Mouse (Mus musculus) limb, embryonic 14.5 days (tissue): Measurements from ENCODE around the gene Pram1. TPM values are rescaled to one million over a fixed set of nuclear protein-coding genes. Genes with fewer than 3 reads are reported as not detected.
A peak's percentile ranks its signal among the peaks of the same experiment; 100 is the strongest.

Experiments
- ATAC-seq: fragments of 200-750 bp; cut with Nextera tagmentation; 2 replicates; pipeline ENCODE4 v1.8.0; 2017; ENCODE audit warnings: low read depth, moderate number of reproducible peaks, moderate TSS enrichment; ENCODE audit not compliant: low FRiP score
- DNase-seq: peaks from one replicate; pipeline ENCODE4 v3.0.0-alpha.2; 2015; ENCODE audit warnings: low spot score
- H3K27ac ChIP-seq: fragments of 300-500 bp; sonication (generic); replicated peaks from 2 replicates; pipeline ENCODE4 v1.5.1; 2014; ENCODE audit warnings: low read depth, mild to moderate bottlenecking, low read length, moderate library complexity, mixed read lengths
- H3K27me3 ChIP-seq: fragments of 300-500 bp; sonication (generic); 2 replicates; pipeline ENCODE4 v1.6.1; 2014; ENCODE audit warnings: low read length, mixed read lengths; ENCODE audit not compliant: control insufficient read depth, insufficient read depth
- H3K36me3 ChIP-seq: fragments of 300-500 bp; sonication (generic); 2 replicates; pipeline ENCODE4 v1.6.1; 2014; ENCODE audit warnings: mild to moderate bottlenecking, low read length, moderate library complexity, mixed read lengths; ENCODE audit not compliant: control insufficient read depth, insufficient read depth
- H3K4me1 ChIP-seq: fragments of 300-500 bp; sonication (generic); 2 replicates; pipeline ENCODE4 v1.6.1; 2014; ENCODE audit warnings: antibody characterized with exemption, low read length, mixed read lengths; ENCODE audit not compliant: control insufficient read depth, insufficient read depth
- H3K4me2 ChIP-seq: fragments of 300-500 bp; sonication (generic); replicated peaks from 2 replicates; pipeline ENCODE4 v1.6.1; 2014; ENCODE audit warnings: low read depth, mild to moderate bottlenecking, low read length, moderate library complexity; ENCODE audit not compliant: severe bottlenecking
- H3K4me3 ChIP-seq: fragments of 300-500 bp; sonication (generic); replicated peaks from 2 replicates; pipeline ENCODE4 v1.5.1; 2014; ENCODE audit warnings: low read length
- H3K9ac ChIP-seq: fragments of 300-500 bp; sonication (generic); 2 replicates; pipeline ENCODE4 v1.6.1; 2014; ENCODE audit warnings: mild to moderate bottlenecking, low read depth, low read length, moderate library complexity; ENCODE audit not compliant: severe bottlenecking
- H3K9me3 ChIP-seq: fragments of 300-500 bp; sonication (generic); 2 replicates; pipeline ENCODE4 v1.6.1; 2016; ENCODE audit warnings: low read length; ENCODE audit not compliant: control insufficient read depth
- POLR2A ChIP-seq: fragments of 200-500 bp; IDR thresholded peaks from 2 replicates; pipeline ENCODE4 v1.8.0; 2012; ENCODE audit warnings: inconsistent platforms, mild to moderate bottlenecking, moderate library complexity, borderline replicate concordance; ENCODE audit not compliant: insufficient read depth, insufficient read length; ENCODE audit errors: extremely low read depth
- WGBS: fragments of 180-500 bp; shearing (Covaris S2); extraction: QIAGEN DNeasy Blood & Tissue Kit; methylation state at CpG from one replicate; pipeline ENCODE4 v1.1.7; 2014; 5-methylcytosine and 5-hydroxymethylcytosine counted together
- polyA plus RNA-seq, 2 experiments: library from polyadenylated mRNA; depleted of rRNA in 1 of 2; stranded (reverse) in 1 of 2; unstranded in 1 of 2; fragments of >200 nt; fragmentation: Nextera tagmentation in 1 of 2; extraction: Ambion mirVana in 1 of 2; gene quantifications; 2 replicates each; pipeline versions ENCODE4 v1.2.1 to v1.2.3; 2012 to 2014

Gene Pram1
- polyA plus RNA-seq, 2 experiments: 0.69 to 1.8 TPM

DNA sequence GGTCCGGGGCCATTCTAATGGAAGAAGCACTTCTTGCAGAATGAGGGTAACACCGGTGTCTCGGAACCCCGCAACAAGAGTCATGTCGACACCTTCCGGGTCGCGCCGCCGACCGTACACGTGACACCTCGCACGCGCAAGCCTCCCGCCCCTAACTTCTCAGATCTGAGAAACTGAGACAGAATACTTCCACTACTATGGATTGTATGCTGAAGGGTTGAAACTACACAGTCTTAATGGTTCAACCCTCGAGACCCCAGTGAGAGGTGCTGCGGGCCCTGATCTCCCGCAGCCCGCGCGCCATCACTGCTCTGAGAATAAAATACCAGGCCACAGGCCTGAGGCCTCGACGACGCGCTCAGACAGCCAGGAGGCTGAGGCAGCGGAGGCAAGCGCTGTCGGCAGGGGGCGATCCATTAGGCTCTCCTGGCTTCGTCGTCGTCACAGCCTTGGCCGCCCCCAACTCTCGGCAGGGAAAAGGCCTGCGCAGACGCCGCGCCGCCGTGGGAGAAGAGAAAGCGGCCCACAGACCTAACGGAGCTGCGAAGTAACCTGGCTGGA lies 46.9 kb downstream of the Pram1 start:
- under 1% methylated on average over 32 of the region's 44 CpGs for WGBS
- Histone ChIP-seq H3K27ac (peak overlapping the region; percentile 97), H3K4me3 (peak overlapping the region; percentile 92)

GRCm38 (mm10) chr17:33685249-33685653 lies 47.4 kb downstream of the Pram1 start:
- Histone ChIP-seq H3K4me1 (peaks cover 29% of the 10 kb centered on the region), H3K9me3 (no peaks in the 10 kb centered on the region), H3K4me3 (peak overlapping the region; percentile 92), H3K9ac (peak overlapping the region; percentile 99), H3K4me2 (peak overlapping the region; percentile 86), H3K27me3 (no peaks in the 10 kb centered on the region), H3K27ac (peak overlapping the region; percentile 97), H3K36me3 (0 out of 2 replicates have a peak, but pooled peaks cover 8% of the 10 kb centered on the region)
- peak; percentile 99 for ATAC-seq
- TF ChIP-seq POLR2A: peak; percentile 97
- DNase-seq: peak; percentile 96
- WGBS: under 1% methylated on average over 42 of the region's 42 CpGs

More for the DNA sequence above, 46.9 kb downstream of the Pram1 start:
- ATAC-seq: peak; percentile 79
- Histone ChIP-seq H3K4me2 (peak overlapping the region; percentile 86), H3K9me3 (no peaks in the 10 kb centered on the region), H3K36me3 (0 out of 2 replicates have a peak, but pooled peaks cover 8% of the 10 kb centered on the region), H3K27me3 (no peaks in the 10 kb centered on the region), H3K4me1 (peaks cover 29% of the 10 kb centered on the region), H3K9ac (peak overlapping the region; percentile 99)
- peak; percentile 68 for DNase-seq
- TF ChIP-seq POLR2A: no peak

DNA sequence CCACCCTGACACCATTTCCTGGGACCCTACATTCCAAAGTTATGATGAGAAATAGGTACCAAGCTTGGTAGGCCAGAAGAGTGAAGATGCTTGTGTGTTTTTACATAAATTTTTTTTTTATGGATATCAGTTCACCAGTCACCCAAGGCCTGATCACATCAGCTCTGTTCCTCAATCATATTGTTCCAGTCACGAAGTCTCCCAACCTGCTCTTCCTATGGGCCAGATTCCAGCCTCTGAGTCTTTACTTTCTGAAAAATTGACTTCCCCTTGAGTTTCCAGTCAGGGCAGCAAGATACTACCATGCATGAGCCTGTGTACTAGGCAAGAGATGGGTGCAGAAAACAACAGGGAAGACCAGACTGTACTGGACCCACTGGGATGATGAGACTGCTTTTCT lies 48.9 kb downstream of the Pram1 start, which contains the start of gene Hnrnpm:
Gene Hnrnpm (minus strand): TSS at position 101 of the 400 bp plus-strand sequence.
- Histone ChIP-seq H3K9ac (peak within 1 kb of the TSS; percentile 99; the same call in 1 of the 2 replicates), H3K27ac (no peak within 1 kb of the TSS)
- 94% methylated on average over 1 of the region's 1 CpGs for WGBS

More for the DNA sequence above, 48.9 kb downstream of the Pram1 start, which contains the start of gene Hnrnpm:
- TF ChIP-seq POLR2A: no peak
- Histone ChIP-seq H3K4me1 (peaks cover 22% of the 10 kb centered on the region), H3K4me3 (peak within 1 kb of the TSS; percentile 92), H3K9me3 (no peaks in the 10 kb centered on the region), H3K27me3 (no peaks in the 10 kb centered on the region), H3K36me3 (peaks cover 16% of the 10 kb centered on the region; the same call in 1 of the 2 replicates), H3K4me2 (peak within 1 kb of the TSS; percentile 86)
- no peak for ATAC-seq
- DNase-seq: no peak

Other genes with a start within 250 kb of the Pram1 start
- gene Zfp101, start 243.4 kb upstream of the Pram1 start, polyA plus RNA-seq (2012; rRNA removed): 31.5 and 40.2 TPM in 2 replicates
- 19.1 and 20.1 TPM in 2 replicates for gene Zfp101, start 243.4 kb upstream of the Pram1 start, polyA plus RNA-seq (2014; fragmentation: Nextera tagmentation; extraction: Ambion mirVana)
- gene Actl9, start 205.2 kb upstream of the Pram1 start, polyA plus RNA-seq (2012; rRNA removed): 0.10 and 0.14 TPM in 2 replicates
- gene Actl9, start 205.2 kb upstream of the Pram1 start, polyA plus RNA-seq (2014; fragmentation: Nextera tagmentation; extraction: Ambion mirVana): not detected in 2 replicates
- gene Adamts10, start 113.9 kb upstream of the Pram1 start, polyA plus RNA-seq (2012; rRNA removed): 269 and 309 TPM in 2 replicates
- gene Adamts10, start 113.9 kb upstream of the Pram1 start, polyA plus RNA-seq (2014; fragmentation: Nextera tagmentation; extraction: Ambion mirVana): 80.6 and 102 TPM in 2 replicates
- 3.5 TPM in 2 replicates for gene Myo1f, start 82.3 kb upstream of the Pram1 start, polyA plus RNA-seq (2012; rRNA removed)
- 5.0 and 6.6 TPM in 2 replicates for gene Myo1f, start 82.3 kb upstream of the Pram1 start, polyA plus RNA-seq (2014; fragmentation: Nextera tagmentation; extraction: Ambion mirVana)
- gene Zfp414, start 9.0 kb upstream of the Pram1 start, polyA plus RNA-seq (2012; rRNA removed): 108 and 159 TPM in 2 replicates
- 67.2 and 67.6 TPM in 2 replicates for gene Zfp414, start 9.0 kb upstream of the Pram1 start, polyA plus RNA-seq (2014; fragmentation: Nextera tagmentation; extraction: Ambion mirVana)
- gene Hnrnpm, start 48.8 kb downstream of the Pram1 start, polyA plus RNA-seq (2012; rRNA removed): 260 and 317 TPM in 2 replicates
- 287 and 310 TPM in 2 replicates for gene Hnrnpm, start 48.8 kb downstream of the Pram1 start, polyA plus RNA-seq (2014; fragmentation: Nextera tagmentation; extraction: Ambion mirVana)
- gene March2, start 80.6 kb downstream of the Pram1 start, polyA plus RNA-seq (2012; rRNA removed): 42.7 and 56.3 TPM in 2 replicates
- gene March2, start 80.6 kb downstream of the Pram1 start, polyA plus RNA-seq (2014; fragmentation: Nextera tagmentation; extraction: Ambion mirVana): 56.2 and 58.1 TPM in 2 replicates
- gene Rab11b, start 122.5 kb downstream of the Pram1 start, polyA plus RNA-seq (2012; rRNA removed): 312 and 394 TPM in 2 replicates
- gene Rab11b, start 122.5 kb downstream of the Pram1 start, polyA plus RNA-seq (2014; fragmentation: Nextera tagmentation; extraction: Ambion mirVana): 192 and 221 TPM in 2 replicates
- gene Angptl4, start 143.8 kb downstream of the Pram1 start, polyA plus RNA-seq (2012; rRNA removed): 29.7 and 32.6 TPM in 2 replicates
- 44.2 and 61.1 TPM in 2 replicates for gene Angptl4, start 143.8 kb downstream of the Pram1 start, polyA plus RNA-seq (2014; fragmentation: Nextera tagmentation; extraction: Ambion mirVana)
- 45.3 and 52.3 TPM in 2 replicates for gene Kank3, start 172.5 kb downstream of the Pram1 start, polyA plus RNA-seq (2012; rRNA removed)
- 31.1 and 32.1 TPM in 2 replicates for gene Kank3, start 172.5 kb downstream of the Pram1 start, polyA plus RNA-seq (2014; fragmentation: Nextera tagmentation; extraction: Ambion mirVana)
- gene Rps28, start 186.5 kb downstream of the Pram1 start, polyA plus RNA-seq (2012; rRNA removed): 1,470 and 1,488 TPM in 2 replicates
- 1,253 and 1,319 TPM in 2 replicates for gene Rps28, start 186.5 kb downstream of the Pram1 start, polyA plus RNA-seq (2014; fragmentation: Nextera tagmentation; extraction: Ambion mirVana)
- 302 and 363 TPM in 2 replicates for gene Ndufa7, start 186.5 kb downstream of the Pram1 start, polyA plus RNA-seq (2012; rRNA removed)
- gene Ndufa7, start 186.5 kb downstream of the Pram1 start, polyA plus RNA-seq (2014; fragmentation: Nextera tagmentation; extraction: Ambion mirVana): 505 and 530 TPM in 2 replicates
- gene Cd320, start 205.0 kb downstream of the Pram1 start, polyA plus RNA-seq (2012; rRNA removed): 42.9 and 45.9 TPM in 2 replicates
- gene Cd320, start 205.0 kb downstream of the Pram1 start, polyA plus RNA-seq (2014; fragmentation: Nextera tagmentation; extraction: Ambion mirVana): 57.9 and 59.4 TPM in 2 replicates
- not detected in 2 replicates for gene Gm7029, start 235.8 kb downstream of the Pram1 start, polyA plus RNA-seq (2012; rRNA removed)
- gene Gm7029, start 235.8 kb downstream of the Pram1 start, polyA plus RNA-seq (2014; fragmentation: Nextera tagmentation; extraction: Ambion mirVana): not detected in 2 replicates